Mouse (Mus musculus) cortical plate, adult 2 months (tissue): ENCODE data around the gene Elf2.

Source experiments
- CTCF ChIP-seq: fragments of 200-500 bp; IDR thresholded peaks from 2 replicates; pipeline ENCODE4 v1.5.1; 2011; ENCODE audit warnings: mild to moderate bottlenecking, control low read depth, low read length; ENCODE audit not compliant: insufficient read depth; ENCODE audit errors: extremely low read depth
- POLR2A ChIP-seq: fragments of 200-500 bp; IDR thresholded peaks from 2 replicates; pipeline ENCODE4 v1.6.1; 2011; ENCODE audit warnings: mild to moderate bottlenecking, low read length, control low read depth; ENCODE audit not compliant: insufficient read depth; ENCODE audit errors: extremely low read depth

DNA sequence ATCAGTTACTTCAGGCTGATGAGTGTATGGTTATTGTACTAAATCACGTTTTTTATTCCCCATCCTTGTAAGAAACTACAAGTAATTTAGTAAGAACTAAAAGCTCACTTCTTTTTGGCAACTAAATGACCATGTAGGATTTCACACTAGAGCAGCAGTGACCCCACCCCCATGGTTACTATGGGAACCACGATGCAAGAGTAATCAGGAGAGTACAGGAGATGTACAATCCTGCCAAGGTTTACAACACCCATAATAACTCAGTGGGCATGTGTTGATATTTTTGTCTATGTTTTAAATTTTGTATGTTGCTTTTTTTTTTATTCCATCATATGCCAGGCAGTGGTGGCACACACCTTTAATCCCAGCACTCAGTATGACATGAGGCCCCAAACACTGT is 45.2 kb downstream of the Elf2 start:
- TF ChIP-seq POLR2A (no peak), CTCF (no peak)
